Mouse (Mus musculus) C2C12 (cell line): Measurements from ENCODE around the gene Dtd1. TPM values are rescaled to one million over a fixed set of nuclear protein-coding genes. Genes with fewer than 3 reads are reported as not detected.

Source experiments
- H3K27me3 ChIP-seq: one replicate; pipeline ENCODE4 v1.6.1; 2011; ENCODE audit not compliant: control insufficient read depth, insufficient read depth, insufficient read length
- H3K36me3 ChIP-seq: one replicate; pipeline ENCODE4 v1.6.1; 2011; ENCODE audit not compliant: control insufficient read depth, insufficient read depth
- H3K4me3 ChIP-seq: one replicate; pipeline ENCODE4 v1.5.1; 2011; ENCODE audit warnings: mild to moderate bottlenecking, control low read depth; ENCODE audit not compliant: poor library complexity, insufficient read depth, severe bottlenecking
- H3K79me2 ChIP-seq: one replicate; pipeline ENCODE4 v1.6.1; 2011; ENCODE audit not compliant: control insufficient read depth, insufficient read depth
- H3K79me3 ChIP-seq: one replicate; pipeline ENCODE4 v1.6.1; 2011; ENCODE audit warnings: low read depth, control low read depth
- H3ac ChIP-seq: one replicate; pipeline ENCODE3; 2011; ENCODE audit warnings: low read depth; ENCODE audit not compliant: control insufficient read depth, insufficient read length
- CEBPB ChIP-seq: IDR thresholded peaks from one replicate; pipeline ENCODE4 v1.6.1; 2011; ENCODE audit warnings: low read depth, mild to moderate bottlenecking, control low read depth, moderate library complexity
- CTCF ChIP-seq: IDR thresholded peaks from one replicate; pipeline ENCODE4 v1.5.1; 2011; ENCODE audit not compliant: control insufficient read depth, insufficient read depth, insufficient read length
- FOSL1 ChIP-seq: IDR thresholded peaks from one replicate; pipeline ENCODE4 v1.8.0; 2011; ENCODE audit warnings: mild to moderate bottlenecking, low read length; ENCODE audit not compliant: poor library complexity, insufficient read depth, severe bottlenecking
- MAX ChIP-seq: IDR thresholded peaks from one replicate; pipeline ENCODE4 v1.6.1; 2011; ENCODE audit warnings: mild to moderate bottlenecking, control low read depth
- MYOD1 ChIP-seq: IDR thresholded peaks from one replicate; pipeline ENCODE4 v1.6.1; 2011; ENCODE audit warnings: low read depth; ENCODE audit not compliant: control insufficient read depth, insufficient read length
- MYOG ChIP-seq: IDR thresholded peaks from one replicate; pipeline ENCODE4 v1.6.1; 2011; ENCODE audit not compliant: control insufficient read depth, insufficient read length; ENCODE audit errors: extremely low read depth
- USF1 ChIP-seq: IDR thresholded peaks from one replicate; pipeline ENCODE4 v1.6.1; 2011; ENCODE audit warnings: low read depth, mild to moderate bottlenecking, control low read depth, moderate library complexity
- polyA plus RNA-seq: library from polyadenylated mRNA; unstranded; fragments of >200 nt; fragmentation: generic; extraction: Trizol; gene quantifications from one replicate; pipeline ENCODE4 v1.2.1, GENCODE M21; 2012; ENCODE audit warnings: missing spikeins

The Dtd1 gene
- polyA plus RNA-seq, 1 experiment, result 7.1 TPM

DNA sequence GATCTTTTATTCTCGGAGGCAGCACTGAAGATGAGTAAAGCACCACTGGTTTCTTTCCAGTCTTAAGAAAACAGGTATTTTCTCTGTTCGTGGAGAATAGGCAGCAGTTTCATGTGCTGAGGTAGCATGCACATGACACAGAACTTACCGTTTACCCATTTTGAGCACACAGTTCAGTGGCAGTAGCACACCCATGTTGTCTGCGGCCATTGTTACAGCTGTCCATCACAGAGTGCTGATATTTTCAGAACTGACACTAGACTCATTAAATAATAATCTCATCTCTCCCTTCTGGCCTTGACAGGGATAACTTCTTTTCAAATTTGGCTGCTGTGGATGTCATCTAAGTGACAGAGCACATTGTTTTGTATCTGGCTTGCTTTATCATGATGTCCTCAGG is 47.5 kb downstream of the Dtd1 start:
- no peaks in the 10 kb centered on the region for H3K27me3 ChIP-seq
- no peak overlapping the region for H3ac ChIP-seq
- no peaks in the 10 kb centered on the region for H3K79me3 ChIP-seq
- no peak overlapping the region for H3K4me3 ChIP-seq
- no peaks in the 10 kb centered on the region for H3K36me3 ChIP-seq
- H3K79me2 ChIP-seq, result no peaks in the 10 kb centered on the region
- TF ChIP-seq CEBPB (no peak), USF1 (no peak), MAX (no peak)

DNA sequence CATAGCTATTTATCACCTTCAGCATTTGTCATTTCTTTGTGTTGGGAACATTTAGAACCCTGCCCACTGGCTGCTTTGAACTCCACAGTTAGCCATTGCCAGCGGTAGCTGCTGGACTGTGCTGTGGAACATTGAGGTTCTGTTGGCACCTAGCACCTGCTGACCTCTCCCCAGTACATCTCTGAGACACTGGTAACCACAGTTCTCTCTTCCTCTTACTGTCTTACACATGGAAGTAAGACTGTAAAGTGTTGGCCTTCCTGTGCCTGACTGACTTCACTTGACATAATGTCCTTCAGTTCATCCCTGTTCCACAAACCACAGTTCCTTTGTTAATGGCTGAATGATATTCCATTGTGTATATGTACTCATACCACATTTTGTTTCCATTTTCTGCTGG is 50.3 kb downstream of the Dtd1 start:
- H3K79me2 ChIP-seq, result no peaks in the 10 kb centered on the region
- TF ChIP-seq FOSL1 (no peak), MYOD1 (no peak), CEBPB (no peak), MAX (no peak), USF1 (no peak), MYOG (no peak), CTCF (no peak)
- no peak overlapping the region for H3K4me3 ChIP-seq
- H3K27me3 ChIP-seq, result no peaks in the 10 kb centered on the region
- no peak overlapping the region for H3ac ChIP-seq
- no peaks in the 10 kb centered on the region for H3K79me3 ChIP-seq
- H3K36me3 ChIP-seq, result no peaks in the 10 kb centered on the region

DNA sequence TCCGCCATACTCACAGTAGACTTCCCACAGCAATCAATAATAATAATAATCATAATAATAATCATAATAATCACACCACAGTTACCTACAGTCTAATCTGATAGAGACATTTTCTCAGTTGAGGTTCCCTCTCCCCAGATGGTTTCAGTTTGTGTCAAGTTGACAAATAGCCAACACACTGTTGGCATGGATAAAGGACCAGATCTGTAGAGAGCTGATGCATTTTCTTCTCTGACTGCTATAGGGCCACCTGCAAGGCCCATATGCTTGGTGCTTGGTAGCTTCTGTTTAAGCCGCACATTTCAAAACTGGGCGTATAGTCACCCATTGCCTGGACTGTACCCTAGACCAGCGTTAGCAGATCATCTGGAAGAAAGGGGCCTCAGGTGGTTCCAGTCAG is 53.1 kb downstream of the Dtd1 start:
- Histone ChIP-seq H3ac (no peak overlapping the region), H3K27me3 (no peaks in the 10 kb centered on the region), H3K79me3 (no peaks in the 10 kb centered on the region), H3K36me3 (no peaks in the 10 kb centered on the region), H3K79me2 (no peaks in the 10 kb centered on the region), H3K4me3 (no peak overlapping the region)
- no peak for TF ChIP-seq FOSL1
- no peak for TF ChIP-seq MYOD1
- TF ChIP-seq MYOG, result no peak
- no peak for TF ChIP-seq CEBPB
- no peak for TF ChIP-seq MAX
- no peak for TF ChIP-seq USF1
- TF ChIP-seq CTCF, result no peak

- TF ChIP-seq MAX (no peak), FOSL1 (no peak), CEBPB (no peak), USF1 (no peak), MYOG (no peak), CTCF (no peak), MYOD1 (no peak)
- Histone ChIP-seq H3ac (no peak overlapping the region), H3K4me3 (no peak overlapping the region), H3K79me2 (no peaks in the 10 kb centered on the region), H3K36me3 (no peaks in the 10 kb centered on the region), H3K79me3 (no peaks in the 10 kb centered on the region), H3K27me3 (no peaks in the 10 kb centered on the region)
These were observed 55.6 kb downstream of the Dtd1 start for GRCm38 (mm10) chr2:144655307-144655706.

DNA sequence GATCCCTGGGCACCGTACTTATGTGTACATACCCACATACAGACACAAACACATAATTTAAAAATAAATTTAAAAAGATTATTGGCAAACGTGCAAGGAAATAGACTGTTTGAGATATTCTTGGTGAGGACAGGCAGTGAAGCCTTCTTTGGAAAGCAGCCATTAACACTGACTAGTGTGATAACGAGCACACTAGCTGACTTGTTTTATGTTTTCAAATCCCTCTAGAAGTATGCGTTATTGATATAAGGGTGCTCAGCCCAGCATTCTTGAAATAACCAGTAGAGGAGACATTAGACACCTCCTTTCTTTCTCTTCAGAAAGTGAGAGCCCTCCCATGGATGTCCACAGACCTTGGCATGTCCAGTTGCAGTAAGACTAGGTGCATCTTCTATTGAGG is 68.8 kb downstream of the Dtd1 start:
- no peaks in the 10 kb centered on the region for H3K27me3 ChIP-seq
- no peak overlapping the region for H3K4me3 ChIP-seq
- H3K79me3 ChIP-seq, result no peaks in the 10 kb centered on the region
- H3K79me2 ChIP-seq, result no peaks in the 10 kb centered on the region
- H3ac ChIP-seq, result no peak overlapping the region
- H3K36me3 ChIP-seq, result no peaks in the 10 kb centered on the region
- TF ChIP-seq CTCF (no peak), MYOG (no peak), CEBPB (no peak), MYOD1 (no peak), FOSL1 (no peak), USF1 (no peak), MAX (no peak)

- TF ChIP-seq MAX, result no peak
- no peak for TF ChIP-seq FOSL1
- TF ChIP-seq CEBPB, result no peak
- TF ChIP-seq CTCF, result no peak
- TF ChIP-seq USF1, result no peak
- no peak for TF ChIP-seq MYOG
- TF ChIP-seq MYOD1, result no peak
- H3ac ChIP-seq, result no peak overlapping the region
- no peak overlapping the region for H3K4me3 ChIP-seq
- no peaks in the 10 kb centered on the region for H3K27me3 ChIP-seq
- no peaks in the 10 kb centered on the region for H3K79me3 ChIP-seq
- no peaks in the 10 kb centered on the region for H3K79me2 ChIP-seq
- H3K36me3 ChIP-seq, result no peaks in the 10 kb centered on the region
These were observed 70.7 kb downstream of the Dtd1 start for GRCm38 (mm10) chr2:144670289-144670930.
